Mouse (Mus musculus): ENCODE results near the gene Crim1. TPM values are rescaled to one million over a fixed set of nuclear protein-coding genes. Genes with fewer than 3 reads are reported as not detected.

Gene Crim1
- polyA plus RNA-seq, 1 experiment from 2014 or later = 3.5 TPM

GRCm38 (mm10) chr17:78217406-78217805 is 17.4 kb downstream of the Crim1 start:
- no peak overlapping the region for H3K9ac ChIP-seq (ENCODE audit: low read length)
- H3K27ac ChIP-seq (replicated peaks; ENCODE audit: low read depth, low read length) = no peak overlapping the region
- no peaks in the 10 kb centered on the region for H3K9me3 ChIP-seq (ENCODE audit: control insufficient read depth, low read length)
- 52% methylated on average over 6 of the region's 6 CpGs for WGBS
- no peak overlapping the region for H3K4me3 ChIP-seq (ENCODE audit: low read depth, low read length)
- no peaks in the 10 kb centered on the region for H3K36me3 ChIP-seq (ENCODE audit: control insufficient read depth, insufficient read depth, low read length)
- H3K4me2 ChIP-seq (ENCODE audit: low read depth, severe bottlenecking) = no peak overlapping the region
- peaks cover 11% of the 10 kb centered on the region; the same call in 1 of the 2 replicates for H3K4me1 ChIP-seq (ENCODE audit: control insufficient read depth, insufficient read depth, low read length)
- no peaks in the 10 kb centered on the region for H3K27me3 ChIP-seq (ENCODE audit: control insufficient read depth, insufficient read depth, low read length)
- ATAC-seq (ENCODE audit: insufficient number of reproducible peaks, low FRiP score, low TSS enrichment, low read depth) (no peak), DNase-seq (ENCODE audit: low spot score) (no peak)

DNA sequence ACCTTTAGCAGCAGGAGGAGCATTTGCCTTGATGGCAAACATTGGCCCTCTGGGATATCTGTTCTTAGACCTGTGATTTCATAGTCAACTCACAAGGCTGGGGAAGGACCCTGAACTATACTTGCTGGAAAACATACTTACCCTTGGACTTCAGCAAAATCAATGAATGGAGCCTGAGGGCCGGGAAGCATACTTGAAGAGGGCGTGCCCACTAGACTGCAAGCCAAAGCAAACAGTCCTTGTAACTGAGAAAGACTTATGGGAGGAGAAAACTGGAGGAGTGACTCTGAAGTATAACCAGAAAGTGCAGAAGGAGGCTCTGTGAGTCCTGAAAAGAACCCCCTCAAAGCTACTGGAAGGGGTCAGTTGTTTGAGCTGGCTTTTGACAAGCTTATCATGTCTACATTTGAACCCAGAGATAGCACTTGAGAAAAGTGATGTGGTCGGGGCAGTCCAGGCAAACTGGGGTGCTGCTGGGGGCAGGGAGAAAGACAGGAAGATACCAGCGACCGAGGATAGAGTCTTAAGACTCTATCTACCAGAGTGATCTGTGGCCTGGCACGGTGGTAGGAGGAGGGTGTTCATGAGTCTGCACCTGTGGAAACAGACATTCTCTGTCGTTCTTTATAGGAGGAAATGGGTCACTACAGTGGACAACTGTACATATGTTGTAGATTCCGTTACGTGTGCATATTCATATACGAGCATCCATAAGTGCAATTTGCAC is 18.6 kb downstream of the Crim1 start:
- no peak overlapping the region for H3K4me3 ChIP-seq (ENCODE audit: low read depth, low read length)
- H3K27me3 ChIP-seq (ENCODE audit: control insufficient read depth, insufficient read depth, low read length) = no peaks in the 10 kb centered on the region
- H3K27ac ChIP-seq (replicated peaks; ENCODE audit: low read depth, low read length) = no peak overlapping the region
- DNase-seq (ENCODE audit: low spot score) = no peak
- no peak for ATAC-seq (ENCODE audit: insufficient number of reproducible peaks, low FRiP score, low TSS enrichment, low read depth)
- H3K9me3 ChIP-seq (ENCODE audit: control insufficient read depth, low read length) = no peaks in the 10 kb centered on the region
- WGBS = 91% methylated on average over 10 of the region's 10 CpGs
- no peaks in the 10 kb centered on the region for H3K36me3 ChIP-seq (ENCODE audit: control insufficient read depth, insufficient read depth, low read length)
- no peaks in the 10 kb centered on the region for H3K4me1 ChIP-seq (ENCODE audit: control insufficient read depth, insufficient read depth, low read length)
- H3K4me2 ChIP-seq (ENCODE audit: low read depth, severe bottlenecking) = no peak overlapping the region
- H3K9ac ChIP-seq (ENCODE audit: low read length) = no peak overlapping the region

GRCm38 (mm10) chr17:78221007-78221642 is 21.1 kb downstream of the Crim1 start:
- 90% methylated on average over 8 of the region's 8 CpGs for WGBS

GRCm38 (mm10) chr17:78221860-78222259 is 21.8 kb downstream of the Crim1 start:
- Histone ChIP-seq H3K36me3 (ENCODE audit: control insufficient read depth, insufficient read depth, low read length) (no peaks in the 10 kb centered on the region), H3K4me3 (ENCODE audit: low read depth, low read length) (no peak overlapping the region), H3K4me1 (ENCODE audit: control insufficient read depth, insufficient read depth, low read length) (peaks cover 7% of the 10 kb centered on the region), H3K4me2 (ENCODE audit: low read depth, severe bottlenecking) (no peak overlapping the region), H3K27ac (replicated peaks; ENCODE audit: low read depth, low read length) (no peak overlapping the region), H3K27me3 (ENCODE audit: control insufficient read depth, insufficient read depth, low read length) (no peaks in the 10 kb centered on the region), H3K9ac (ENCODE audit: low read length) (no peak overlapping the region), H3K9me3 (ENCODE audit: control insufficient read depth, low read length) (no peaks in the 10 kb centered on the region)
- 100% methylated on average over 1 of the region's 1 CpGs for WGBS
- DNase-seq (ENCODE audit: low spot score) (no peak), ATAC-seq (ENCODE audit: insufficient number of reproducible peaks, low FRiP score, low TSS enrichment, low read depth) (no peak)

More at GRCm38 (mm10) chr17:78221007-78221642, 21.1 kb downstream of the Crim1 start:
- Histone ChIP-seq H3K4me1 (ENCODE audit: control insufficient read depth, insufficient read depth, low read length) (peaks cover 7% of the 10 kb centered on the region), H3K27ac (replicated peaks; ENCODE audit: low read depth, low read length) (no peak overlapping the region), H3K9me3 (ENCODE audit: control insufficient read depth, low read length) (no peaks in the 10 kb centered on the region), H3K9ac (ENCODE audit: low read length) (no peak overlapping the region), H3K27me3 (ENCODE audit: control insufficient read depth, insufficient read depth, low read length) (no peaks in the 10 kb centered on the region), H3K4me3 (ENCODE audit: low read depth, low read length) (no peak overlapping the region), H3K4me2 (ENCODE audit: low read depth, severe bottlenecking) (no peak overlapping the region), H3K36me3 (ENCODE audit: control insufficient read depth, insufficient read depth, low read length) (no peaks in the 10 kb centered on the region)
- DNase-seq (ENCODE audit: low spot score) (no peak), ATAC-seq (ENCODE audit: insufficient number of reproducible peaks, low FRiP score, low TSS enrichment, low read depth) (no peak)

GRCm38 (mm10) chr17:78223988-78224387 is 23.9 kb downstream of the Crim1 start:
- no peaks in the 10 kb centered on the region for H3K27me3 ChIP-seq (ENCODE audit: control insufficient read depth, insufficient read depth, low read length)
- peaks cover 7% of the 10 kb centered on the region for H3K4me1 ChIP-seq (ENCODE audit: control insufficient read depth, insufficient read depth, low read length)
- no peak overlapping the region for H3K4me3 ChIP-seq (ENCODE audit: low read depth, low read length)
- no peak overlapping the region for H3K4me2 ChIP-seq (ENCODE audit: low read depth, severe bottlenecking)
- WGBS = 39% methylated on average over 10 of the region's 10 CpGs
- peak; percentile 38 for DNase-seq (ENCODE audit: low spot score)
- ATAC-seq (ENCODE audit: insufficient number of reproducible peaks, low FRiP score, low TSS enrichment, low read depth) = no peak
- H3K9me3 ChIP-seq (ENCODE audit: control insufficient read depth, low read length) = no peaks in the 10 kb centered on the region
- H3K27ac ChIP-seq (replicated peaks; ENCODE audit: low read depth, low read length) = no peak overlapping the region
- H3K9ac ChIP-seq (ENCODE audit: low read length) = no peak overlapping the region
- H3K36me3 ChIP-seq (ENCODE audit: control insufficient read depth, insufficient read depth, low read length) = no peaks in the 10 kb centered on the region

- H3K27me3 ChIP-seq (ENCODE audit: control insufficient read depth, insufficient read depth, low read length) = no peaks in the 10 kb centered on the region
- H3K9me3 ChIP-seq (ENCODE audit: control insufficient read depth, low read length) = no peaks in the 10 kb centered on the region
- ATAC-seq (ENCODE audit: insufficient number of reproducible peaks, low FRiP score, low TSS enrichment, low read depth) (no peak), DNase-seq (ENCODE audit: low spot score) (no peak)
- 63% methylated on average over 5 of the region's 5 CpGs for WGBS
- no peak overlapping the region for H3K27ac ChIP-seq (replicated peaks; ENCODE audit: low read depth, low read length)
- no peaks in the 10 kb centered on the region for H3K36me3 ChIP-seq (ENCODE audit: control insufficient read depth, insufficient read depth, low read length)
- no peak overlapping the region for H3K4me2 ChIP-seq (ENCODE audit: low read depth, severe bottlenecking)
- peaks cover 7% of the 10 kb centered on the region for H3K4me1 ChIP-seq (ENCODE audit: control insufficient read depth, insufficient read depth, low read length)
- H3K9ac ChIP-seq (ENCODE audit: low read length) = no peak overlapping the region
- no peak overlapping the region for H3K4me3 ChIP-seq (ENCODE audit: low read depth, low read length)
Observed at GRCm38 (mm10) chr17:78225547-78225946, 25.5 kb downstream of the Crim1 start.

DNA sequence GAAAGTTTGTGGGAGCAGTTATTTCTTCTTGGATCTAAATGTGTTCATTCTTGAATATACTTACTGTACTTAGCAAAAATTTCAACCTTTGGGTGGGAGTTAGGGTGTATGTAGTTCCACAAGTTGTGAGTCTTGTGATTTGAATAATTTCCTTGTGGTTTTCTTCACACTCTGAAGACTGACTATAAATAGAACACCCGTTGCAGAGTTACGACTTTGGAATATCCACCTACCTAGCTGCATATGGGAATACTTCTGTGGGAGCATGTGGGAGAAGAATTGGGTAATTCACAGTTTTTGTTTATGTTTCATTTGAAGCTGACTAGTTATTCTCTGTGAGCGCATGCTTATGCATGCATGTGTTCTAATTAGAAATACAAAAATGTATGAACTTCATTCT is 27.2 kb downstream of the Crim1 start:
- ATAC-seq (ENCODE audit: insufficient number of reproducible peaks, low FRiP score, low TSS enrichment, low read depth) (no peak), DNase-seq (ENCODE audit: low spot score) (no peak)
- Histone ChIP-seq H3K4me2 (ENCODE audit: low read depth, severe bottlenecking) (no peak overlapping the region), H3K27me3 (ENCODE audit: control insufficient read depth, insufficient read depth, low read length) (no peaks in the 10 kb centered on the region), H3K36me3 (ENCODE audit: control insufficient read depth, insufficient read depth, low read length) (no peaks in the 10 kb centered on the region), H3K9me3 (ENCODE audit: control insufficient read depth, low read length) (no peaks in the 10 kb centered on the region), H3K27ac (replicated peaks; ENCODE audit: low read depth, low read length) (no peak overlapping the region), H3K4me3 (ENCODE audit: low read depth, low read length) (no peak overlapping the region), H3K4me1 (ENCODE audit: control insufficient read depth, insufficient read depth, low read length) (peaks cover 7% of the 10 kb centered on the region), H3K9ac (ENCODE audit: low read length) (no peak overlapping the region)
- WGBS = 72% methylated on average over 3 of the region's 3 CpGs

- Histone ChIP-seq H3K36me3 (ENCODE audit: control insufficient read depth, insufficient read depth, low read length) (no peaks in the 10 kb centered on the region), H3K9ac (ENCODE audit: low read length) (no peak overlapping the region)
- 93% methylated on average over 5 of the region's 5 CpGs for WGBS
Observed at GRCm38 (mm10) chr17:78231567-78231966, 31.5 kb downstream of the Crim1 start.

More at GRCm38 (mm10) chr17:78231567-78231966, 31.5 kb downstream of the Crim1 start:
- Histone ChIP-seq H3K27ac (replicated peaks; ENCODE audit: low read depth, low read length) (no peak overlapping the region), H3K4me1 (ENCODE audit: control insufficient read depth, insufficient read depth, low read length) (no peaks in the 10 kb centered on the region), H3K4me3 (ENCODE audit: low read depth, low read length) (no peak overlapping the region), H3K9me3 (ENCODE audit: control insufficient read depth, low read length) (no peaks in the 10 kb centered on the region), H3K27me3 (ENCODE audit: control insufficient read depth, insufficient read depth, low read length) (no peaks in the 10 kb centered on the region), H3K4me2 (ENCODE audit: low read depth, severe bottlenecking) (no peak overlapping the region)
- ATAC-seq (ENCODE audit: insufficient number of reproducible peaks, low FRiP score, low TSS enrichment, low read depth) (no peak), DNase-seq (ENCODE audit: low spot score) (no peak)
